Mouse (Mus musculus): ENCODE results near the gene Dgkg.
A peak's percentile ranks its signal among the peaks of the same experiment; 100 is the strongest.

Dgkg gene

GRCm38 (mm10) chr16:22501855-22502254 is 155.2 kb downstream of the Dgkg start:
- no peak for DNase-seq (ENCODE audit: low read depth in 2 of 2, low spot score in 2 of 2)

DNA sequence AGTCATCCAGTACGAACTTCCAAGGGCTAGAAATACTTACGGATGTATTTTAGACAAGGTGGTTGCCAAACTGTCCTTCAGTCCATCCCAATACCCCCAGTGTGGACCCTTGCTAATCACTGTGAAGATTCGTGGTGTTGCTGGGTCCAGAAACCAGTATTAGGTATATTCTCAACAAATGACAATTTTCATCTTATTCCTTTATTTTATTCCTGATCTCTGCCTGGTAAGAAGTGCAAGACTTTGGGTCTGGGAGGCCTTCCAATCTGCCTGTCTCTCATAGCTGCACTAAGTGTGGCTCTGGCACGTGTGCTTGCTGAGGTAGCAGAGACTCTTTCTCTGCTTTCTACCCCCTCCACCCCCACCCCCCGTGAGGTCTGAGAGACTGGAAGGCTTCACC is 156.5 kb downstream of the Dgkg start:
- no peak for DNase-seq (ENCODE audit: low read depth in 2 of 2, low spot score in 2 of 2)

DNA sequence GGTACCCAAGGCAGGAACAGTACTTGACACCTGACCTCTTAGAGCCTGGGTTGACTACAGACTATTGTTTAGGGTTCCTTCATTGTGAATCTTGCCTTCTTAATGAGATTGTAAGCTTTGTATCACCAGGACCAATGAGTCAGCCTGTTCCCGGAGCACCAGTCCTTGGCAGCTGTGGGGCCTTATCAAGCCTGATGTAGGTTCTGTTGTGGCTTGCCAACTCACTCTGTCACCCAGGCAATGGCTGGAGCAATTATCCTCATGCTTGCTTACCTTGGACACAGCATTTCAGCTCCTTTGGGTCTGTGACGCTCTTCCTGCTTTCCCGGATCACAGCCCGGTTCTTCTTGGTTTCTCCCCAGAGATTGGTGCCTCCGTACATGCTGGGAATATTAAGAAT is 157.1 kb downstream of the Dgkg start:
- no peak for DNase-seq (ENCODE audit: low read depth in 2 of 2, low spot score in 2 of 2)

DNA sequence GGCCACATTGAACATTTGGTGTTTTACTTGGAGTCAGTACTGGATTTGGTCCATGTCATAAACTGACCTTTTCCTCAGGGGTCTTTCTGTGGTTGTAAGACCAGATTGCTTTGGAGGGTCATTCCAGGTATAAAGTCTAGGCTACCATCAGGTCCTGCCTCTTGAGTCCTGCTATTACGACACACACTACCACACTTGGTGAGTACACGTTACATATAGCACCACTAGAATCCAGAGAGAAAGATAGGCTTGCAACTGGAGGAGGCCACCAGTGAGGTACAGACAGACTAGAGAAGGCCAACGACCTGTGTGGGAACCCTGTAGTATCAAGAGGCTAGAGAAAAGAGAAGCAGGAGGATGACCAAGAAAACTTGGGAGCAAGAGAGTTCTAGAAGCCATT is 157.6 kb downstream of the Dgkg start:
- DNase-seq (ENCODE audit: low read depth in 2 of 2, low spot score in 2 of 2) = no peak

DNA sequence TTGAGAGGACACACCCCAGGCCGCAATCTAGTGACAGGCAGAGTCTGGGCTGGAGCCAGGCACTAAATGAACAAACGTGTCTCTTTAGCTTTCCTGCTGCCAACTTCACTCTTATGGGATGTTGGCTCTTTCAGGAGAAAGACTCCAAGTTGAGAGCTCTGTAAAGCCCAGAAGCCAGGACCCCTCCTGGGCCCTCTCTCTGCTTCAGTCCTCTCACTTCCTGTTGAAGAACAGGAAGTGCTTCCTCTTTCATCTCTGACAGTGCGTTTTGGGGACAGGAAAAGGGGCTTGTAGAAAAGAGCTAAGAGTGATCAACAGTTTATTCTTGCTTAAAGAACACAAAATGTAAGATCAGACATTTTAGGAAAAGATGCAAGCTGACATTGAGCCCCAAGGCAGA is 159.0 kb downstream of the Dgkg start:
- DNase-seq (ENCODE audit: low read depth in 2 of 2, low spot score in 2 of 2) = peak in 1 of 2 experiments; percentile 16

DNA sequence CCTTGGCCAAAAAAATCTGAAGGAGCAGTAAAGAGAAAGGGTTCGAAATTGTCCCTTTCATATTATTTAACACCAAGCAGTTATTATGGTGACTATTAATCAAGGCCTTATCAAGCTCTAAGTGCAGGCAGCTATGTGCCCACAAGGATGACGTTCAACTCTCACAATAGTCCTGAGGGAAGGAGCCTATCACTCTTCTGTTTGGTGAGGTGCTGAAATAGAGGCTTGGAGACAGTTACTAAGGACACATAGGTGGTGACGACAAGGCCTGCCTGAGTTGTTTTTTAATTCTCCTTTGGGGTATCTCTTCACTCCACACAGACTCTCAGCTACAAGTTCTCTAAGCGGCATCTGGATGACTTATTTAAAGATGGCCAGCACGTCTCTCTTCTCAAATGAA is 161.8 kb downstream of the Dgkg start:
- no peak for DNase-seq (ENCODE audit: low read depth in 2 of 2, low spot score in 2 of 2)

- no peak for DNase-seq (ENCODE audit: low read depth in 2 of 2, low spot score in 2 of 2)
These were observed 162.2 kb downstream of the Dgkg start for GRCm38 (mm10) chr16:22494815-22495214.

GRCm38 (mm10) chr16:22493396-22493795 is 163.6 kb downstream of the Dgkg start:
- DNase-seq (ENCODE audit: low read depth in 2 of 2, low spot score in 2 of 2) = peak in 1 of 2 experiments; percentile 6

DNA sequence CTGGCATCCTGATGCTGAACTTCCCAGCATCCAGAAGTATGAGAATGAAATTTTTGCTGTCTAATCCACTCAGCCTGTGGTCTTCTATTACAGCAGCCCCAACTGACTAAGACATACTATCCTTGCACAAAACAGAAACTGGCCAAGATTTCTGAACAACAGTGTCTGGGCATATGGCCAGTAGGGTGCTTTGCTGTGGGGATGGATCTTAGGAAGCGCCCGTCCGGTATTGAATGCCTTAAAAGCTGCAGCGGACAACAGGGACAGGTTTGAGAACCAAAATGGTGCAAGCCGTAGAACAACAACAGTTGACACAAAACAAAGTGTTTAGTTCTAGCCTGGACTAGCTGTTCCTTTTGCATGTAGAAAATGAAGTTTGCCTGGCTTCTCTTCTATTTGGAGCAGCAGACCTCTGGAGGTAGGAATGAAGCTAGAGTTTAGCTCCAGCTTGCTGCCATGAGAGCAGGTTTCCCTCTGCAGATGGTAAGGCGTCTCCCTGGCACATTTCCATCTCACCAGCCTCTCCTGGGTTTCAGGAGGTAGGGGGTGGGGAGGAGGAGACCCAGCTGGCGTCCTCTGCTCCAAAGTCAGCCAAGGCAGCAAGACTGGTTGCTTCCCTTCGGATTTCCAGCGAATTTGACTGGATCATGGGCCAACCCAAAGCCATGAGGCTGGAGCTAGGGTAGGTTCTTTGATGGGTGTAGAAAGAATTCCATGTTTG is 165.4 kb downstream of the Dgkg start:
- DNase-seq (ENCODE audit: low read depth in 2 of 2, low spot score in 2 of 2) = no peak

- no peak for DNase-seq (ENCODE audit: low read depth in 2 of 2, low spot score in 2 of 2)
These were observed 173.1 kb downstream of the Dgkg start for GRCm38 (mm10) chr16:22483900-22484299.

DNA sequence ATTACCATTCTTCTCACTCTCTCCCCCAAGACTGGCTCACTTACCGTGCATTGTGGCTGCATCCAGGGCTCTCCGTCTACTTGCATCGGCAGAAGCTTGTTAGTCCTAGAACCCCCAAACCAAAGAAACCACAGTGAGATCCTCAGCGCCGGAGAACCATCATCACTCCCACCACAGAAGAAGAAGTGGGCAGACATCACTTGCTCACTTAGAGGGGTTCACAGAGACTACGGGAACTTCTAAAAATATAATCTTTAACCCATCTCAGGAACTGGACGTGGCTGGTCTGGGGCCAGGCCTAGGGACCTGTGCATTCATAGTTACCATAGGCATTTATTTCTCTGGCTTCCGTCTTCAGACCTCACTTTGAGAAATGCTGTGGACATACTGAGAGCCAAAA is 177.7 kb downstream of the Dgkg start:
- DNase-seq (ENCODE audit: low read depth in 2 of 2, low spot score in 2 of 2) = no peak

- DNase-seq (ENCODE audit: low read depth in 2 of 2, low spot score in 2 of 2) = no peak
These were observed 185.3 kb downstream of the Dgkg start for GRCm38 (mm10) chr16:22471728-22472127.

GRCm38 (mm10) chr16:22469385-22469784 is 187.6 kb downstream of the Dgkg start:
- DNase-seq (ENCODE audit: low read depth in 2 of 2, low spot score in 2 of 2) = no peak

DNA sequence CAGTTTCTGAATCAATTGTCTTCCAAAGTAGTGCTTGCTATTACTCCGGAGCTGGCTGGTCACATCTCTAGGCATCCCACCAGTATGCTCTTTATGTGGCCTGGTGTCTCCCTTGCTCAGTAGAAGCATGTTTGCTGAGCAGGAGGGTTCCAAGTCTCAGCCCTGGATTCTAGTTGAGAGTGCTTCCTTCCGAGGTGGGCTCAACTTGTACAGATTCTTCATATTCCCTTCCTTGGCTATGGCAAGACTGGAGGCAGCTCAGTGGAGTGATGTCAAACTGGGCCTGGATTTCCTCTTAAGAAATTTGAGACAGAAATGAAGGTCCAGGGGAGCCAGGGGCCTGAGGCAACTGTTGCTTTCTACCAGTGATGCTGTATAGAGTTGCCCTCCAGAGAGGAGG is 189.9 kb downstream of the Dgkg start:
- DNase-seq (ENCODE audit: low read depth in 2 of 2, low spot score in 2 of 2) = no peak

DNA sequence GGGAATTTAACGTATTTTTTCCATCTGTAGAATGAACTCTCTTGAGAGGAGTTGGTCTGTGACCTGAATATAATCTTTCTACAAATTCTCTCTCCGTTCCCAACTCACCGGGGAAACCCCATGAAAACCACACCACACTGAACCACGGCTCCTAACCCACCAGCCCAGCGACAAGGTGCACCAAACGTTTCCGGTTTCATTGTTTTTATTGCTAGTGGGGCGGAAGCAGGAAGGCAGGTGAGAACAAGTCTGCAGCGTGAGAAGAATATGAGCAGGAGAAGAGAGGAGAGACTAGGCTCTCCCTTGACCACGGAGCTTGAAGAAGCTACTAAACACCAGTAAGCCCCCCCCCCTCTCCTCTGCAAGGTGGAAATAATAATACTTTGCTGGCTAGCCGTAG is 190.6 kb downstream of the Dgkg start:
- DNase-seq (ENCODE audit: low read depth in 2 of 2, low spot score in 2 of 2) = peak; percentile 74 to 81

GRCm38 (mm10) chr16:22462220-22462619 is 194.8 kb downstream of the Dgkg start:
- DNase-seq (ENCODE audit: low read depth in 2 of 2, low spot score in 2 of 2) = no peak

DNA sequence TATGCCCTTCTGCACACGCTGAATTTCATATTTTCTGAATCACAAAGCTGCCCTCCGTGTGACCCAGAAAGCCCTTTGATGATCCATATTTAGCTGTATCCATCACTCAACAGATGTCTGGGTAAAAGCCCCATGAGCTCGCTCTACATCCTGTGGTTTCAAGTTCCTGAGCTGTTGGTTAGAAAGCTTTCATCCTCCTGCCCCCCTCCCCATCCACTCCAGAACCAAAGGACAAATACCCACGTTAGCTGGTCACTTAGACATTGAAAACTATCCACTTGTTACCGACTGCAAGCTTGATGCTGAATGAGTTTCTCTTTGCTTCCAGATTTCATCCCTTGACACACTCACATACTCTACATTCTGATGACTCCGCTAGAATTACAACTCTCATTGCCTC is 195.3 kb downstream of the Dgkg start:
- peak in 1 of 2 experiments; percentile 21 for DNase-seq (ENCODE audit: low read depth in 2 of 2, low spot score in 2 of 2)

- no peak for DNase-seq (ENCODE audit: low read depth in 2 of 2, low spot score in 2 of 2)
These were observed 196.1 kb downstream of the Dgkg start for GRCm38 (mm10) chr16:22460960-22461359.

- no peak for DNase-seq (ENCODE audit: low read depth in 2 of 2, low spot score in 2 of 2)
These were observed 204.9 kb downstream of the Dgkg start for GRCm38 (mm10) chr16:22452082-22452481.

DNA sequence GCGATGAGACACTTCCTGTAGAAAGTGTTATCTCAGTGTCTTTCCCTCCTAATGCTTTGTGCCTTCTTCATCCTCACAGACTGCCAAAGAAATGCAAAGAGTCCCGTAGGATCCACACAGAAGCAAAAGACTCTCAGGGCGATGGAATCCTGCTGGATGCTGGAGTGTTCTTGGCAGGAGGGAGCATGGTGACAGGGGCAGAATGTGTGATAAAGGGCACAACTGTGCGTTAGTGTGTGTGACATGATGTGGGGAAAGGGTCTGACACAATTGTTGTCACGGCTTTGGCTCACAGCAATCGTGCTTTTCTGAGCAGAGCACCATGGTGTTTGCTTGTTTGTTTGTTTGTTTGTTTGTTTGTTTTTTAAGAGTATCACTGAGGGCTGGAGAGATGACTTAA is 208.9 kb downstream of the Dgkg start:
- no peak for DNase-seq (ENCODE audit: low read depth in 2 of 2, low spot score in 2 of 2)

DNA sequence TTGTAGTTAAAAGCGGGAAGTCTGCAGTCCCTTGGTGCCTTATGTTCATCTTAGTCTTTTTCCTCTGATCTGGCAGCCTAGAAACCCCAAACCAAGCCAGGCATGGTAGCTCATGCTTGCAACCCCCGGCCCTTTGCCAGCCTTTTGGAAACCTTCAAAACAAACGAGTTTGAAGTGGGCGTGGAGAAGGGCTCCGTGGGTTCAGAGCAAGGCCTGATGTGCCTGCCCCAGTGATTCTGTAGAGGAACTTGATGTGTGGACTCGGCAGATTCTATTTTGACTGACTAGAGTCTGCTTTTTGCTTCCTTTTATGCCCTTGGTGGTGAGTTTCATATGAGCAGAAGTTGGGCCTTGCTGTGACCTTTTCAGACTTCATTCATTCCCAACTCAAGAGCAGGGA is 212.2 kb downstream of the Dgkg start:
- DNase-seq (ENCODE audit: low read depth in 2 of 2, low spot score in 2 of 2) = no peak

DNA sequence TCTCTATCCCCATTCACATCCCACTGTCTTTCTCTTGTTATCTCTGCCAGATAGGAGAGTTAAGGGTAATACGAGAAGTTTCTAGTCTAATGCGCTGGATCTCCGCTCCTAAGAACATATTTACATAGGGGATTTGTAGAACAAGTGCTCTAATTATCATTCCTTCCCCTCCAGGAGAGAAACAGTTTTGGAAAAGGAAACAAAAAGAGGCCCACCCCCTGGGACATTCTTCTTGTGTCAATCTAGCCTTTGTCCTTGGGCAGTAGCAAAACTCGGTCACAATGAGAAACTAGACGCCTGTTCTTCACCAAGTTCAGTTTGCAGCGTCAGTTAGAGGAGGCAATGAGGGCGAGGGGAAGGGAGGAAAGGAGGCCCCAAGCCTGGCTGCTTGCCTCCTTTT is 214.8 kb downstream of the Dgkg start:
- DNase-seq (ENCODE audit: low read depth in 2 of 2, low spot score in 2 of 2) = no peak

GRCm38 (mm10) chr16:22441317-22441716 is 215.7 kb downstream of the Dgkg start:
- no peak for DNase-seq (ENCODE audit: low read depth in 2 of 2, low spot score in 2 of 2)

Data from CD8-positive naive resting alpha-beta T cell, adult 2 months (primary cell).